Mouse (Mus musculus): ENCODE measurements around the gene 2300009A05Rik.

2300009A05Rik gene

DNA sequence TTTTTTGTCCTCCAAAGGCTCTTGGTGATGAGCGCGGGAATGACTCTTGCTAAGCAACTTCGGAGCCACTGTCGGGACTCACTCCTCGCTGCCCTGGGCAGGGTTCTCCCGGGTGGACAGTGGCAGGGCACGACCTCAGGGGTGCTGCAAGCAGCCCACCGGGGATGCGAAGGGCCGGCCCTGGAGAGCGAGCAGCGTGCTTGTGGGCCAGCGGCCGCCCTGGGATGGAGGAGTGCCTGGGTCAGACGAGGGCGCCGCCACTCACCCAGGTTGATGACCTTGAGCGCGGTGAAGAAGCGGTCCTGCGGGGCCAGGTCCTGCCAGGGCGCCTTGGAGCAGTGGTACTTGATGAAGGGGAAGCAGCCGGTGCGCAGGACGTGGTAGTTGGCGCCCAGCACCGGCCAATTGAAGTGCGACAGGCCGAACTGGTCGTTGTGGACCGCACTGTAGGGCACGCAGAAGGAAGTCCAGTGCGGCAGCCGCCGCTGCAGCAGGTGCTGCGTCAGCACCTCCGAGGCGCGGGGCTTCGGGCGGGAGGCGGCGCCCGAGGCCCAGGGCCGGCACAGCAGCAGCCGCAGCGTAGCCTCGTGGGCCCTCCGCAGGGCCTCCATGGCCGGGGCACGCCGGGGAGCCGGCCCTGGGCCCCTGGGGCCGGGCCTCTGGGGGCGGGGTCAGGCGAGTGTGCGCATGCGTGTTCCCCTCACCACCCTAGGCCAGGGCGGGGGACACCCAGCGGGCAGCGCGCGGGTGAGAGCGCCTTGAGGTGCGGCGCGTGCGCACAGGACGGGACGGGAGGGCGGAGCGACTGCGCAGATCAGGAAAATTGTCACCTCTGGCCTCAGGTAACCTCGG is at the start of gene 2300009A05Rik:
TSS of gene 2300009A05Rik (minus strand) at position 636 of the 852 bp plus-strand sequence.
- peak; percentile 80 to 91 for DNase-seq (ENCODE audit: low read depth in 1 of 2, low spot score in 2 of 2)

DNA sequence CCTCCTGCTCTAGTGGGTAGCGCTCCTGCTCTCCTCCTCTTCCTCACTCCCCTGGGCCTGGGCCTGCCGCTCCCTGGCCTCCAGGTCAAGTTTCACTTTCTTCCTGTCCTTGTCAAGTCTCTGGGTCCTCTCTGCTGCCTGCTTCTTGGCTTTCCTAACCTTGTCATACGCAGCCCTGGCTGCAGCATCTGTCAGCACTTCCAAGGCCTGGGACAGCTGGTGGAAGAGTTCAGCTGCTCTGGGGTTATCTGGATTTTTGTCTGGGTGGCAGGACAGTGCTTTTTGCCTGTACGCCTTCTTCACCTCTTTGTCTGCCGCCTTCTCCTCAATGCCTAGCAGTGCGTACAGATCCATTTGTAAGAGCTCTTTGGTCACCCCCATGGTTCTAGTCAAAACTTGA is 44.6 kb upstream of the 2300009A05Rik start:
- DNase-seq (ENCODE audit: low read depth in 1 of 2, low spot score in 2 of 2), result no peak

DNA sequence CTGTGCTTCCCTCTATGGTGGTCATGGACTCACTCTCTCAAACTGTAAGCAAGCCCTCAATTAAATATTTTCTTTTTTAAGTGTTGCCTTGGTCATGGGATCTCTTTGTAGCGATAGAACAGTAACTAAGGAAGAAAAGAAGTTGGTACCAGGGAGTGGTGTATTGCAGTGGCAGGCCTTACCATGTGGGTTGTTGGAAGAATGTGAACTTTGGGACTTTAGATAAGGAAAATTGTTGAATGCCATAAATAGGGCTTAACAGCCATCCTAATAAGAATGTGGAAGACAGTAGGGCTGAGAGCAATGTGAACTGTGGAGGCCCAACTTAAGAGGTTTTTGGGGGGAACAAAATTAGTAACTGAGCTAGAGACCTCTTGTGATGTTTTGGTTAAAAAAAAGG is 31.6 kb upstream of the 2300009A05Rik start:
- DNase-seq (ENCODE audit: low read depth in 1 of 2, low spot score in 2 of 2), result no peak

GRCm38 (mm10) chr9:63421096-63421736 is 22.2 kb upstream of the 2300009A05Rik start:
- no peak for DNase-seq (ENCODE audit: low read depth in 1 of 2, low spot score in 2 of 2)

- DNase-seq (ENCODE audit: low read depth in 1 of 2, low spot score in 2 of 2), result no peak
These were observed 21.4 kb upstream of the 2300009A05Rik start for GRCm38 (mm10) chr9:63420396-63420795.

DNA sequence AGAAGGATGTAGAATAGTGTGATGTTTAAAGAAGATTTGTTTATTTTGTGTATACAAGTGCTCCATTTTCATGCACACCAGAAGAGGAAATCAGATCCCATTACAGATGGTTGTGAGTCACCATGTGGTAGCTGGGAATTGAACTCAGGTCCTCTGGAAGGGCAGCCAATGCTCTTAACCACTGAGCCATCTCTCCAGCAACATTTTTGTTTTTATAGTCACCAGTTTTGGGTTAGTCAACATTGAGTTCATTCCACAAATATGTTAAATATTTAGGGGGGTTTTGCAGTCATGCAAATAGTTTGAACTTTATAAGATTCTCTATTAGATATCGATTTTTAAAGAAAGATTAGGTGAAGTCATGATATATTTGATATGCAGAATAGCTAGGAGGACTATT is 1.1 kb upstream of the 2300009A05Rik start:
- DNase-seq (ENCODE audit: low read depth in 1 of 2, low spot score in 2 of 2), result no peak

- DNase-seq (ENCODE audit: low read depth in 1 of 2, low spot score in 2 of 2), result no peak
These were observed 393 bp upstream of the 2300009A05Rik start for GRCm38 (mm10) chr9:63399463-63399815.

DNA sequence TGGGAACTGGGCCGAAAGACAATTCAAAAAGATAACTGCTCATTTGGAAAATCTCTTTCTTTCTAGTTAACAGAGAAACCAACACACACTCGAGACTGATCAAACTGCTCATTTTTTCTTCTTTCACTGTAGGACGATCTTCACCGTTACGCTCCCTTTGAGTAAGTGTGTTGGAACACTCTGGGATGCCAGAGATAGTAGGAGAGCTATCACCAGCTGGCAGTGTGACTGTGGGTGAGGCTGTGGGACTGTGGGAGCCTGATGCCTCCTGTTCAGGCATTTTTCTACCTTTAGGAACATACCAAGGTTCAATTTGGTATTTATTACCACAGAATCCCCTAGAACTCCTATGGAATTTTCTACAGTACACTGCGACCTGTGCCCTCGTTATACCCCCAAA is 3.4 kb downstream of the 2300009A05Rik start:
- no peak for DNase-seq (ENCODE audit: low read depth in 1 of 2, low spot score in 2 of 2)

- no peak for DNase-seq (ENCODE audit: low read depth in 1 of 2, low spot score in 2 of 2)
These were observed 7.7 kb downstream of the 2300009A05Rik start for GRCm38 (mm10) chr9:63391307-63391706.

GRCm38 (mm10) chr9:63382761-63383160 is 16.3 kb downstream of the 2300009A05Rik start:
- DNase-seq (ENCODE audit: low read depth in 1 of 2, low spot score in 2 of 2), result no peak

DNA sequence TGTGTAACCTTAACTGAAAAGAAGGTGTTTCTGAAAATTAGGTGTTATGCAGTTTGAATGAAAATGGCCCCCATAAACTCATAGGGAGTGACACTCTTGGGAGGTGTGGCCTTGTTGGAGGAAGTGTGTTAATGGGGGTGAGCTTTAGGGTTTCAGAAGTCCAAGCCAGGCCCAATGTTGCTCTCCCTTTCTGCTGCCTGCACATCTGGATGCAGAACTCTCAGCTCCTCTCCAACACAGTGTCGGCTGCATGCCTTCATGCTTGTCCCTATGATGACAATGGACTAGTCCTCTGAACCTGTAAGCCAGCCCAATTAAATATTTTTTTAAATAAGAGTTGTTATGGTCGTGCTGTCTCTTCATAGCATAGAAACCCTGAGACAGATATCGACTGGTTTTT is 18.7 kb downstream of the 2300009A05Rik start:
- no peak for DNase-seq (ENCODE audit: low read depth in 1 of 2, low spot score in 2 of 2)

DNA sequence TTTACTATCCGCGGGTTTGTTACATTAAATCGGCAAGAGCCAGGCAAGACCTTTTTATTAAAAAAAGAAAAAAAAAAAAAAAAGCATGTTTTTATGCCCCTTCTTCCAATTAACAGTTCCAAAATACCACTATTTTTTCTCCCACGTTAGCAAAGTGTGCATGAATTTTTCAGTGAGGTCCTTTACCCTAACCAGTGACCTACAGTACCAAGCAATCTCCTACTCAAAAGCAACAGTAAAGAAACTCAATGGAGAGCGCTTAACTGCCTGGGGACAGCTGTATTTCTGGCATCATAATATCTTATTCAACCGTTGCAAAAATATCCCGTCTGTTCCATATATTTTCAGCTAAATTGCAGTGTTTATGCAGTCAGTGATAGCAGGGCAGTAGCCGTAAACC is 20.9 kb downstream of the 2300009A05Rik start:
- no peak for DNase-seq (ENCODE audit: low read depth in 1 of 2, low spot score in 2 of 2)

DNA sequence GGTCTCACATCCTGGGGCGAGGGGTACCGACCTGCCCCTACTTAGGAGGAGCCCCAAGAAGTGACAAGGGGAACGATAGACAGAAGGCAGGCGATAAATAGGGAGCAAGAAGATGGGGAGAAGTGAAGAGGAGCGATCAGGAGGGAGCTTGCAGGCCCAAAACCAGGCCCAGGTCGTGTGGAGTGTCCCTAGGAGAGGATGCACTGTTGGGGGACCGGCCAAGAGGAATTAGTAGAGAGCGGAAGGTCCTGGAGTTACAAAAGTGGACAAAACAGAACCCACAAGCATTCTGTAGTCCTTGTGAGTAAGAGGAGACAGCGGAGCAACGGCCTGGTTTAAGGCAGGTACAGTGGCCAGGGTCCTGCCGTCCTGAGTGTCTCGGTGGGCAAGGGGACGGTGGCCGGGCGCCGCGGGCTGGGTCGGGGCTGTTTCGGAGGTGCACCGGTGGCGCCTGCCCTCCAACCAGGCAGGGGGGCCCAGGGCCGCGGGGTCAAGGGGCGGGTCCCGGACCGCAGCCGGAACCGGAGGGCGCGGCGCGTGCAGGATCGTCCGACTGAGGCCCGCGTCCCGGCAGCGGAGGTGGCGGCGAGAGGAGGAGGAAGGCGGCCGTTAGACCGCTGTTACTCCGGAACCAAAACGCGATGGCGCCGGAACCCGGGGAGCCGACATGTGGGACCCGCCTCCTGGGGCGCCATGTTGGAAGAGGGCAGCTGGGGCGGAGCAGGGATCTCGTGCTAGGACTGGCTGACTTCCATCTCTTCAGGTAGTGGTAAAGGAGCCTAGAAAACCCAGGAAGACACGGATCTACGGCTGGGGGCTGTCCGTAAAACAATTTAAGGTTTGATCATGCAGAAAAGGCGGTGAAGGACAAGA is 21.5 kb downstream of the 2300009A05Rik start, which contains the start of gene Map2k5:
TSS of gene Map2k5 (minus strand) at position 633 of the 873 bp plus-strand sequence.
- peak; percentile 59 to 79 for DNase-seq (ENCODE audit: low read depth in 1 of 2, low spot score in 2 of 2)

DNA sequence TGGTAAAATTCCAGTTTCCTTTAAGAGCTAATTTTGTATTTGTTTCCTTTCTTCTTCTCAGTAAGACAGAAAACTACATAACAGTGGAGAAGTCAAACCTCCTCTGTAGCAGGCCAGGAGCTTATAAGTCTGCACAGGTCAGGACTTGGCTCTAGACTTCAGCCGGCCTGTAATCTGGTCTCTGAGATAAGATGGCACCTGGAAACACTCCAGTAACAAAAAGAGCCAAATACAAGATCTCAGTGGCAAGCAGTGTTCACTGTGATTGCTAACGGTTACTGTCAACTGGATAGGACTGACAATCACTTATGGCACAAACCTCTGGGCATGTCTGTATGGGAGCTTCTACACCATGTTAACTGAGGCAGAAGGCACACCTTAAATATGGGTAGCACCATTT is 25.7 kb downstream of the 2300009A05Rik start:
- DNase-seq (ENCODE audit: low read depth in 1 of 2, low spot score in 2 of 2), result no peak

DNA sequence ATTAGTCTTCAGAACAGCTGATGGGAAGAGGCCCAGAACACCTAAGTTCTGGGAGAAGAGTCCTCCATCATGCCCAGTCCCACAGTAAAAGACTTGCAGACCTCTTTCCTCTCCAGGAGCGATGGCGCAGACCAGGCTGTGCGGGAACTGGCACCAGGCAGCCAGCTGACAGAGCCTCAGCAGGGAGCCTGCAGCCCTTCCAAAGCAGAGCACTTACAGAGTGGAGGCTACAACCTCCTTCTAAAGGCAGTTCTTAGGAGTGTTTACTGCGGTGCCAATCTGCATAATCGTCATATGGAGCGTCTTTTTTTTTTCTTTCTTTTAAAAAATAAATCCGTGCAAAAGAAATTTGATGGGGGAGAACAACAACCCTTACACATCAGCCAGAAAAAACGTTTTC is 26.5 kb downstream of the 2300009A05Rik start:
- no peak for DNase-seq (ENCODE audit: low read depth in 1 of 2, low spot score in 2 of 2)

GRCm38 (mm10) chr9:63360410-63360809 is 38.6 kb downstream of the 2300009A05Rik start:
- DNase-seq (ENCODE audit: low read depth in 1 of 2, low spot score in 2 of 2), result no peak

GRCm38 (mm10) chr9:63359016-63359415 is 40.0 kb downstream of the 2300009A05Rik start:
- no peak for DNase-seq (ENCODE audit: low read depth in 1 of 2, low spot score in 2 of 2)

DNA sequence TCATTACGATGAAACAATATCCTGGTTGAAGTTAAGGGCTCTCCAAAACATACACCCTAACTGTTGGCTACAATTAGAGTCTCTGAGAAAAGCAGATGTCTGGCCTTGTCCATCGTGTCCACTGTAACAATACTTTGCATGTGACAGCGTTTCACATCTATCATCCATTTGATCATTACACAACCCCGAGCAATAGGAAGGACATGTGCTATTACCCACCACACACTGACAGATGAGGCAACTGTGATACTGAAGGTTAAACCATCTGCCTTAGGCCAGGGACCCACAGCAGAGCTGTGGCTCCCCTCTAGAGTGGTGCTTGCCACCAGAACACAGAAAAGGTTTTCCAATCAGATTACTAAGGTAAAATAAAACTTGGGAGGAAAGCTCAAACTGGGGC is 42.3 kb downstream of the 2300009A05Rik start:
- DNase-seq (ENCODE audit: low read depth in 1 of 2, low spot score in 2 of 2), result no peak

DNA sequence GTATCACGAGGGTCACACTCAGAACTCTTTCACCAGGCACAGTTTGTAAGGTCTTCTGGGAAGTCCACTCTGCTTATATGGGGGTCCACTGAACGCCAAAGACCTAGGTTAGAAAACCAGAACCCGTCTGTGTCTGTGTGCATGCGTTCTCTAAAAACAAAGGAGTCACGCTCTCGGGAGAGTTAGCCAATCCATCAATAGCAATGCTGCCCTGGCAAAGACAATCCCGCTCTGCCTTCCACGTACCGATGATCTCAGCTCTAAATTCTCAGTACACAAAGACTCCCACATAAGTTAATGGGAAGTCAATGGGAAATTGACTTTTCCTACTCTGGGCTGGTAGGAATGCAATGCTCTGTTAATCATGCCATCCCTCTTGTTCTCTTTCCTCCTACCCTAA is 42.8 kb downstream of the 2300009A05Rik start:
- DNase-seq (ENCODE audit: low read depth in 1 of 2, low spot score in 2 of 2), result no peak

- no peak for DNase-seq (ENCODE audit: low read depth in 1 of 2, low spot score in 2 of 2)
These were observed 44.9 kb downstream of the 2300009A05Rik start for GRCm38 (mm10) chr9:63354168-63354567.

DNA sequence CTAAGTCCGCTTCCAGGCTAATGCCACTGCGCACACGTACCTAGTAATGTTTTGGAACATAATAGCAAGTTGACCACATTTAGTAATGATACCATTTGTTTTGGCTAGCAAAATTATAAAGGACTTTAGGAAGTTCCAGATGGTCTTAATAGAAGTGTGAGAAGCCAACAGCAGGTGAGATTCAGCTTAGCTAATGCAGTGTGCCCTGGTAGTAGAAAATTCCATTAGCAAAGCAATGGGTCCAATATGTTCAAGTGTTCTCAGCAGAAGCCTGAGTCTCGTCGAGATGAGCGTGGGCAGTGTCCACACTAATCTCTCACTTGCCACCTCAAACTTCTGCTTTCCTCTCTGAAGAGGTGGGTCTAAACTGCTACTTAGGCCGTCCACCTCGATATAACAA is 49.0 kb downstream of the 2300009A05Rik start:
- DNase-seq (ENCODE audit: low read depth in 1 of 2, low spot score in 2 of 2), result no peak

GRCm38 (mm10) chr9:63349241-63349640 is 49.8 kb downstream of the 2300009A05Rik start:
- no peak for DNase-seq (ENCODE audit: low read depth in 1 of 2, low spot score in 2 of 2)

Measured in monocyte, adult 2 months (primary cell).